Mouse (Mus musculus): ENCODE measurements around the gene N4bp2l2. TPM values are rescaled to one million over a fixed set of nuclear protein-coding genes. Genes with fewer than 3 reads are reported as not detected.

N4bp2l2 gene
- 100 TPM for polyA plus RNA-seq (2015; fragmentation: Illumina TruSeq; extraction: RNeasy Lipid Tissue Mini Kit (QIAGEN cat#74804); ENCODE audit: insufficient read depth, low replicate concordance)

GRCm38 (mm10) chr5:150666133-150666739 lies at the start of gene N4bp2l2:
TSS of gene N4bp2l2 (minus strand) at chr5:150666183.

GRCm38 (mm10) chr5:150673153-150673835 lies 7.3 kb upstream of the N4bp2l2 start, which contains the start of gene Pds5b:
TSS of gene Pds5b (plus strand) at chr5:150673739.

GRCm38 (mm10) chr5:150597088-150597487 lies 68.9 kb downstream of the N4bp2l2 start, which contains the start of gene N4bp2l1:
TSS of gene N4bp2l1 (minus strand) at chr5:150597188.

Other genes starting within 250 kb of the N4bp2l2 start
- gene Zar1l, start 148.0 kb downstream of the N4bp2l2 start, polyA plus RNA-seq (2015; fragmentation: Illumina TruSeq; extraction: RNeasy Lipid Tissue Mini Kit (QIAGEN cat#74804); ENCODE audit: insufficient read depth, low replicate concordance) = not detected
- 12.4 TPM for gene Brca2, start 143.6 kb downstream of the N4bp2l2 start, polyA plus RNA-seq (2015; fragmentation: Illumina TruSeq; extraction: RNeasy Lipid Tissue Mini Kit (QIAGEN cat#74804); ENCODE audit: insufficient read depth, low replicate concordance)
- 91.4 TPM for gene N4bp2l1, start 69.0 kb downstream of the N4bp2l2 start, polyA plus RNA-seq (2015; fragmentation: Illumina TruSeq; extraction: RNeasy Lipid Tissue Mini Kit (QIAGEN cat#74804); ENCODE audit: insufficient read depth, low replicate concordance)
- 50.4 TPM for gene Pds5b, start 7.6 kb upstream of the N4bp2l2 start, polyA plus RNA-seq (2015; fragmentation: Illumina TruSeq; extraction: RNeasy Lipid Tissue Mini Kit (QIAGEN cat#74804); ENCODE audit: insufficient read depth, low replicate concordance)

Data from spleen, adult 10 weeks (tissue).